Mouse (Mus musculus) heart, postnatal 14 days (tissue): ENCODE measurements around the gene Rnf114. TPM values are rescaled to one million over a fixed set of nuclear protein-coding genes. Genes with fewer than 3 reads are reported as not detected.

Experiments used
- DNase-seq, 2 experiments: peaks; one replicate each; pipeline ENCODE4 v3.0.0; 2021 to 2022
- intact Hi-C: fragments of 180-260 bp; cut with DNase I; formaldehyde crosslinking; loops from one replicate; pipeline ENCODE4 v1.15.1; 2025
- total RNA-seq, 2 experiments: library from RNA; stranded (reverse); gene quantifications; 2 replicates each; pipeline ENCODE4 v1.2.3; 2021

The Rnf114 gene
- total RNA-seq, 2 experiments from 2014 or later, result 50.7 to 52.1 TPM

DNA sequence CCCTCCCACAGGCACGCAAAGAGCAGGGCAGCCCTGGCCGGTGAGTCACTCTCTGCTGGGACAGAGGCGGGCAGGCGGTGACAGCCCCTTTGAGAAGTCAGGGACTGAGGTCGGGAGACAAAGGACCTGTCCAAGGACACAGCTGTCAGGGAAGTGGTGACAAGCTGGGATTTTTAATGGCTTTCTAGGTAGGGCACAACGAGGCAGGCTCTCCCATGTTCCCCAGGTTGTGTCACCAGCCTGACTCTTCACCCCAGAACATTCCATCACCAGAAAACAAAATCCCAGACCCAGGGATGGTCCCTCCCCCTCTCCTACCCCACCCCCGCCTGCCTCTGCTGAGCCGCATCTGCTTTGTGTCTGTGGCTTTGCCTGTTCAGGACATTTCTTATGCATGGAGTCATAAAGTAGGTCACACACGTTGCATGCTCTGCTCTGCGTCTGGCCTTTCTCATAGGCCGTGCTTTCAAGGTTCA lies 60.5 kb downstream of the Rnf114 start:
- intact Hi-C loops, result no loop called here
- peak; percentile 57 to 65 for DNase-seq

DNA sequence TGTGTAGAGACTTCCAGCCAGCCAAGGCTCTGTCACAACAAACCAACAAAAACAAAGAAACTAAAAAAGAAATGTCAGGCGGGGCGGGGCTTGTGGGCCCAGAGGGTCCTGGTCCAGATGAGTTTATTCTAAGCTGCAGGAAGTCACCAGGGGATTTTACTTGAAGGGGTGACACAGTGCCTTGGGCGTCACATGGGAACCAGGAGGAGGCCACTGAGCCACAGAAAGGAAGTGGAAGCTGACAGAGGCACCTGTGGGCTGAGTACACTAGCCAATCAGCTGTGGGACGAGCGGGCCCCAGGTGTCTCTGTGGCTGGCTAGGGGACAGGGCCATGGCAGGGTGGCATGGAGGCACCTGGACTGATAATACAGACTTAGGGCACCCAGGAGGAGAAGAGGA lies 63.3 kb downstream of the Rnf114 start:
- DNase-seq, result no peak
- intact Hi-C loops, result no loop called here

DNA sequence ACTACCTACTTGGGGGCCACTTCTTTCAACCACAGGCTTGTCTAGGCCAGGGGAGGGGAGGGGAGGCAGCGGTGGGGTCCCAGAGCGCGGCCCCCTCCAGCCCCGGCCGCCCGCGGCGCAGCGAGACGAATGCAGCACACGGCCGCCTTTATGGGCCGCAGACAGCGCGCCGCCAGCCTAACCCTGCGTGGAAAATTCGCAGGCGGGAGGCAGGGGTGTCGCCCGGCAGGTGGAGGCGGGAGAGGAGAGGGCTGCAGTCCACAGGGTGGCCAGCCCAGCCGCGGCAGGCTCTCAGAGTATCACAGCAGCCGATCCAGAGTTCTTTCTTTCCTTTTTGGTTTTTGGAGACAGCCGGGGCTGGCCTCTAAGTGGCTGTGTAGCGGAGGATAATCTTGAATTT lies 67.0 kb downstream of the Rnf114 start:
- intact Hi-C loops, result no loop called here
- no peak for DNase-seq

DNA sequence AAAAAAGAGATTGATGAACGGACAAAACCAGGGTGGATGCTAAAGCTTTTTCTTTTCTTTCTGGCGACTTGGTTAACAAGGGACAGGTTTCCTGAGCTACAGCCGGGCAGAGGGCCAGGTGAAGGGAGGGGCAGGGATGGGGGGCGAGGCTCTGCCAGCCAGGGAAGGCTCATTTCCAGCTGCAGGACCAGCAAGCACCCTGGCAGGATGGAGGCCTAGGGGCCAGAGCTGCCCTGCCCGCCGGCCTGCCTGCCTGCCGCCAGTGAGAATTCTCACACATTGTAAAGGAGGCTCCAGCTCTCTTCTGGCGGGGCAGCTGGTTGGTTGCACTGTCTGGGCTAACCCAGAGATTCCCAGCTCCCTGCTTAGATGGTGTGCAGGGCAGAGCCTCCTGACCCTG lies 69.7 kb downstream of the Rnf114 start:
- peak; percentile 56 to 68 for DNase-seq
- intact Hi-C loops, result no loop called here

DNA sequence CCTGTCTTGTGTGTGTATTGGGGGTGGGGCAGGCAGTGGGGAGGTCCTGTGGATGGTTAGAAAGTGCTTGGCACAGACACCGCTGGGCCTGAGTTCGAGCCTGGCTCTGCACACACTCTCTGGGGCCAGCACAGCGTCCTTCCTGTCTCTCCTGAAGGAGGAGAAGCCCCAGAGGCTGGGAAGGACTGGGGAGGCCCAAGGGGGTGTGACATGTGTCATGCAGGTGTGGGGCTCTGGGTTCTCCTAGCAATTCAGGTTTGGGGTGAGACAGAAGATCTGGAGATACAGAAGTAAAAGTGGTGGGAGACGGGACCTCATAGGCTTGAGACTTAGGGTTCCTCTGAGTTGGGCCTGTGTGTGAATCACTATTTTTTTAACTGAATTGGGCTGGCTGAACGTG lies 70.6 kb downstream of the Rnf114 start:
- intact Hi-C loops, result no loop called here
- DNase-seq, result no peak

DNA sequence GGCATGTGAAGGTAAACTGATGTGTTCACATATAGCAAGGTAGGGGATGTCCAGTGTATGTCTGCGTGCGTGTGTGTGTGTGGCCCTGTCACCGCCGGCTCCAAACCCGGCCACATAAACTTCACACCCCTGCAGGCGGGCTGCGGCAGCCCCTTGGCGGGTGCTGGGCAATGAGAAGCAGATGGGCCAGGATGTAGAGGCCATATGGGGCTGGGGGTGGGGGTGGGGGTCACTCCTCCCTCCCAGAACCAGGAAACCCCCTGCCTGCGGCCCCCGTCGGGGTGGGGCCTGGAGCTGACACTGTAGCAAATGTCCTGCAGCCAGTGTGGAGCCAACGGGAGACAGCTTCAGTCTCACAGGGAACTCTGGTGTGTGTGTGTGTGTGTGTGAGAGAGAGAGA lies 71.3 kb downstream of the Rnf114 start:
- DNase-seq, result no peak
- intact Hi-C loops, result loop anchor here (2.0 kb wide), 1 partner anchor 21 kb away; no protein-coding TSS in a partner anchor

DNA sequence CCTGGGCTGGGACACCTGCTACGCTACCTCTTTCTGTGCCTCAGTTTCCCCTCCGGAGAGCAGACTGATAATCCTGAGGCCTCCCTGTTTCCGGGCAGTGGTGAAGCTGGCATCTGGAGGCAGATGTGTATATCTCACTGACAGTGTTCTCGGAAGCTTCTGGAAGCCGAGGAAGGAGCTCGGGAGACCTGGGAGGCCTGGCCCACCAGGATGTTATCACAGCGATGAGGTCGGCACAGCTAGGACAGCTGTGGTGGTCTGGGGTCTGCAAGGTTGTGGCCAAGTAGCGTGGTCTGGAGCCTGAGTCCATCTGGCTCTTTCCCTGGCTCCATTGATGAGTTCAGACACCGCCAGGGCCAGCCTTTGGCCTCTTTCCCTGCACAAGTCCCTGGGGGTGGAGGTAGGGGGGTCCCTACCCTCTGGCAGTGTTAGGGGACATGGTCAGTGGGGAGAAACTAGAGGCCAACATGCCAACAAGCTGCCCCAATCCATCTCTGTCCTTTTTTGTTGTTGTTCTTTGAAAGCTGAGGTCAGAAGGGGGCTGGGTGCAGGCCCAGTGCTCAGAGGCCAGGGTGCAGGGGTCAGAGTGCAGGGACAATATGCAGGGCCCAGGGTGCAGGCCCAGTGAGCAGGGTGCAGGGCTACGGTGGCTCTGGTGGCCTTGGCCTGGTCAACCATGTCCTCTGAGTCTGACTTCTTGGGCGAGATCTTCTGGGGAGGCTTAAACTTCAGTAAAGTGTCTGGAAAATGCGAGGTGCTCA lies 72.3 kb downstream of the Rnf114 start:
- intact Hi-C loops, result loop anchor here (2.0 kb wide), 1 partner anchor 22 kb away; no protein-coding TSS in a partner anchor
- no peak for DNase-seq

DNA sequence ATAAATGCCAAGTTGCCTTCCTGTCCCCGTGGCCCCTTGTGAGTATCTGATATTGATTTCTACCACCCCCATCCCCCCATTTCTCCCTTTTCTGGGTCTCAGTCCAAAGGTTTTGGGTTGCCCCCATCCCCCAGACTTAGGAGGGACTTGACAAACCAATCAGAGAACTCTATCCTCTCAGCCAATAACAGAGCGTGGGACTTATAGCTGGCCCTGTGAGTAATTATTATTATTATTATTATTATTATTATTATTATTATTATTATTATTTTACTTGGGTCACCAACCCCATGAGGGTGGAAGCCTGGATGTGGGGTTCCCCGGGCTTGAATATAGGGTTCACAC lies 72.8 kb downstream of the Rnf114 start:
- intact Hi-C loops, result loop anchor here (2.0 kb wide), 1 partner anchor 22 kb away; no protein-coding TSS in a partner anchor
- no peak for DNase-seq

DNA sequence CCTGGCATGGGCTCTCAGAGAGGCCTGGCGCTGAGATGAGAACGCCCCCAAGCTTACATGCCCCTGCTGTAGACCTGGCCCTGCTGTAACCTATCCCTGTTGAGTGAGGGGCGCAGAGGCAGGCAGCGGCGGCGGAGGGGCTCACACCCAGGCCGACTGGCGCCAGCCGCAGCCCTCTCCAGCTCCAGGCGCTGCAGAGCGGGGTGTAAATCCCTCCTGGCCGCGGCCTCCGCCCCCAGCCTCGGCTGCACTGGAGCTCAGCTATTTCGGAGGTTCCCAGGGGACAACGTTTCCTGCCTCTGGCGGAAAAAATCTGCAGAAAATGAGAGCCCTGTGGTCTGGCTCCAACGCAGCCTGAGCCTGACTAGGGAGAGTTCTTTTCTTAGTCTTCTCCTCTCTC lies 73.2 kb downstream of the Rnf114 start:
- intact Hi-C loops, result loop anchor here (2.0 kb wide), 1 partner anchor 23 kb away; no protein-coding TSS in a partner anchor

More for the DNA sequence above, 73.2 kb downstream of the Rnf114 start:
- DNase-seq, result peak; percentile 78 to 80

Other genes starting within 250 kb of the Rnf114 start
- 10 to 100 TPM; 18.5 to 19.8 TPM for gene B4galt5, start 143.5 kb upstream of the Rnf114 start, total RNA-seq
- gene Slc9a8, start 70.9 kb upstream of the Rnf114 start, total RNA-seq, result 10 to 100 TPM; 23.0 to 25.2 TPM
- 10 to 100 TPM; 18.2 to 20.9 TPM for gene Spata2, start 242 bp downstream of the Rnf114 start, total RNA-seq
- gene Snai1, start 45.5 kb downstream of the Rnf114 start, total RNA-seq, result 1 to 10 TPM; 3.0 to 3.1 TPM
- 100 to 1,000 TPM in 1 of 2 experiments, 10 to 100 TPM in 1; 93.8 to 102 TPM for gene Ube2v1, start 139.4 kb downstream of the Rnf114 start, total RNA-seq
- 10 to 100 TPM; 20.3 to 22.8 TPM for gene Gm20431, start 168.9 kb downstream of the Rnf114 start, total RNA-seq
- 100 to 1,000 TPM; 108 to 124 TPM for gene Cebpb, start 196.3 kb downstream of the Rnf114 start, total RNA-seq
- gene Tmem189, start 197.2 kb downstream of the Rnf114 start, total RNA-seq, result 10 to 100 TPM; 35.0 to 35.2 TPM